Mouse (Mus musculus) kidney, embryonic 15.5 days (tissue): ENCODE results near the gene Loxl3. TPM values are rescaled to one million over a fixed set of nuclear protein-coding genes. Genes with fewer than 3 reads are reported as not detected.

Experiments
- ATAC-seq: fragments of 200-750 bp; cut with Nextera tagmentation; replicated peaks from 2 replicates; pipeline ENCODE4 v1.8.0; 2017; ENCODE audit warnings: moderate TSS enrichment; ENCODE audit not compliant: low FRiP score
- H3K27ac ChIP-seq: fragments of 300-500 bp; sonication (generic); 2 replicates; pipeline ENCODE4 v1.5.1; 2015; ENCODE audit warnings: mild to moderate bottlenecking, inconsistent platforms
- H3K27me3 ChIP-seq: fragments of 300-500 bp; sonication (generic); 2 replicates; pipeline ENCODE4 v1.6.1; 2015; ENCODE audit warnings: inconsistent platforms
- H3K36me3 ChIP-seq: fragments of 300-500 bp; sonication (generic); 2 replicates; pipeline ENCODE4 v1.6.1; 2015; ENCODE audit warnings: inconsistent platforms
- H3K4me1 ChIP-seq: fragments of 300-500 bp; sonication (generic); 2 replicates; pipeline ENCODE4 v1.6.1; 2015; ENCODE audit warnings: inconsistent platforms
- H3K4me2 ChIP-seq: fragments of 300-500 bp; sonication (generic); 2 replicates; pipeline ENCODE4 v1.6.1; 2015; ENCODE audit warnings: moderate library complexity, mild to moderate bottlenecking, inconsistent platforms
- H3K4me3 ChIP-seq: fragments of 300-500 bp; sonication (generic); replicated peaks from 2 replicates; pipeline ENCODE4 v1.5.1; 2015; ENCODE audit warnings: mild to moderate bottlenecking, inconsistent platforms
- H3K9ac ChIP-seq: fragments of 300-500 bp; sonication (generic); 2 replicates; pipeline ENCODE4 v1.6.1; 2015; ENCODE audit warnings: mild to moderate bottlenecking, inconsistent platforms
- H3K9me3 ChIP-seq: fragments of 300-500 bp; sonication (generic); replicated peaks from 2 replicates; pipeline ENCODE4 v1.6.1; 2016; ENCODE audit warnings: inconsistent platforms
- WGBS: fragments of 180-500 bp; shearing (Covaris S2); methylation state at CpG from one replicate; pipeline ENCODE4 v1.1.7; 2015; ENCODE audit warnings: mixed read lengths; 5-methylcytosine and 5-hydroxymethylcytosine counted together
- microRNA counts: library from miRNA; unstranded; fragments of <30 nt; microRNA quantifications from one replicate; lab custom pipeline; 2016
- microRNA-seq: library from miRNA; unstranded; fragments of <30 nt; microRNA quantifications from one replicate; pipeline ENCODE4, GENCODE M21; 2016
- polyA plus RNA-seq: library from polyadenylated mRNA; unstranded; fragments of >200 nt; fragmentation: Nextera tagmentation; extraction: Ambion mirVana; gene quantifications from 2 replicates; pipeline ENCODE4 v1.2.1, GENCODE M21; 2015

The Loxl3 gene
- polyA plus RNA-seq, 1 experiment from 2014 or later, result 21.6 TPM

GRCm38 (mm10) chr6:83101316-83101687 is 67.3 kb downstream of the Loxl3 start, which contains the start of the genes Ccdc142 and Gm42688:
Gene Ccdc142, plus strand, starts transcription at chr6:83101601.
Gene Gm42688, plus strand, starts transcription at chr6:83101617.
- peaks cover 9% of the 10 kb centered on the region for H3K36me3 ChIP-seq
- H3K27me3 ChIP-seq, result no peaks in the 10 kb centered on the region
- peak within 1 kb of the TSS; percentile 89 for H3K27ac ChIP-seq
- ATAC-seq, result peak; percentile 84
- H3K9me3 ChIP-seq, result no peaks in the 10 kb centered on the region
- under 1% methylated on average over 25 of the region's 25 CpGs for WGBS
- peak within 1 kb of the TSS; percentile 79 for H3K9ac ChIP-seq
- peak within 1 kb of the TSS; percentile 80 for H3K4me3 ChIP-seq
- peaks cover 27% of the 10 kb centered on the region for H3K4me1 ChIP-seq
- peak within 1 kb of the TSS; percentile 97 for H3K4me2 ChIP-seq

DNA sequence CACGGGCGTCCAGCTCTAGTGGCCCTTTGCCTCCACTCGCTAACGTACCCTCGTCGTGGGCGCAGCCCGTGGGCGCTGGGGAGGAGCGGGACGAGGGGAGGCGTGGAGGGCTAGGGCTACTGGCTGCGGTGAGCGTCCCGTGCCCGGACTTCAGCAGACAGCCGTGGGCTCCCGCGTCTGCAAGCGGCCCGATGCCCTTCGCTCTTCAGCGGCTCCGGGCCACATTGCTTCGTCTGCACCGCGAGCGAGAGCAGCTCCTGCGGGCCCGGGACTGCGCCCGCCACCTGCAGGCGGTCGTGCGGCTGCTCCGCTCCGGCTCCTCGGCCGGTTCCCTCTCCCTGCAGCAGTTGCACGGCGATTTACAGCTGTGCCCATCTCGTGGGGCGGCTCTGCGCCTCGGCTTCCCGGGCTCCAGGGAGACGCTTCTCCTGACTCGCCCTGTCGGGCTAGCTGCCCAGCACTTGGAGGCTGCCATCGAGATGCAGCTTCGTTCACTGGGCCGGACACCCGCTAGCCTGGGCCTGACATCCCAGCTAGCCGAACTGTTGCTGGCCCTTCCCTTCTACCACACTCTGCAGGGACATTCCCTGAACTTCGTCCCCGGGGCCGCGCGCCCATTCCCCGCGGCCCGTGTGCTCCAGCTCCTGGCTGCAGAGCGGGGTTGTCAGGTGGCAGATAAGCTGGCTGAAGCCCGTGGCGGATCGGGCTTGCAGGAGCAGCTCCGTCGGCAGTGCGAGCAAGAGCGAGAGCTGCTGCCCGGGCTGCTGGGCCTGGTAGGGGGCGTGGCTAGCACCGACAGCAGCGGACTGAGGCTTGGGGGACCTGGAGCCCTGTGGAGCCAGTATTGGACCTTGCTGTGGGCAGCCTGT is 67.9 kb downstream of the Loxl3 start:
- Histone ChIP-seq H3K4me2 (peak overlapping the region; percentile 97), H3K4me1 (peaks cover 27% of the 10 kb centered on the region), H3K27me3 (no peaks in the 10 kb centered on the region), H3K4me3 (peak overlapping the region; percentile 80), H3K9me3 (no peaks in the 10 kb centered on the region), H3K9ac (peak overlapping the region; percentile 79), H3K36me3 (peaks cover 15% of the 10 kb centered on the region), H3K27ac (peak overlapping the region; percentile 89)
- under 1% methylated on average over 73 of the region's 74 CpGs for WGBS
- peak; percentile 89 for ATAC-seq

MicroRNAs within 50 kb of the gene (microRNA counts, 519-probe panel; counts per million panel counts)
- microRNA mmu-miR-3470a+mmu-miR-3470b (lab: Ali Mortazavi, UCI), result 2,163 counts per million, percentile 22 among the panel's probes with 10 or more counts

Small RNA genes within 50 kb of the gene (microRNA-seq; reads per million reads assigned to microRNA genes)
- not detected for gene Mir3470a
- gene Mir7040, result not detected

Other genes starting within 250 kb of the Loxl3 start
- 1.3 and 2.1 TPM in 2 replicates for gene Sema4f, start 94.4 kb upstream of the Loxl3 start, polyA plus RNA-seq
- gene M1ap, start 87.3 kb upstream of the Loxl3 start, polyA plus RNA-seq, result 0.24 and 0.43 TPM in 2 replicates
- 13.7 and 14.7 TPM in 2 replicates for gene Dok1, start 702 bp upstream of the Loxl3 start, polyA plus RNA-seq
- 196 and 221 TPM in 2 replicates for gene Aup1, start 20.3 kb downstream of the Loxl3 start, polyA plus RNA-seq
- 83.9 and 87.5 TPM in 2 replicates for gene Htra2, start 21.1 kb downstream of the Loxl3 start, polyA plus RNA-seq
- gene Dqx1, start 23.7 kb downstream of the Loxl3 start, polyA plus RNA-seq, result 3.1 and 4.0 TPM in 2 replicates
- 0.69 and 3.6 TPM in 2 replicates for gene Tlx2, start 36.1 kb downstream of the Loxl3 start, polyA plus RNA-seq
- 36.5 and 37.8 TPM in 2 replicates for gene Pcgf1, start 43.7 kb downstream of the Loxl3 start, polyA plus RNA-seq
- gene Lbx2, start 52.2 kb downstream of the Loxl3 start, polyA plus RNA-seq, result 7.5 and 9.6 TPM in 2 replicates
- 2.7 and 3.3 TPM in 2 replicates for gene Ccdc142, start 67.4 kb downstream of the Loxl3 start, polyA plus RNA-seq
- gene Gm42688, start 67.4 kb downstream of the Loxl3 start, polyA plus RNA-seq, result 2.9 and 3.0 TPM in 2 replicates
- 134 and 147 TPM in 2 replicates for gene Mrpl53, start 74.9 kb downstream of the Loxl3 start, polyA plus RNA-seq
- 56.3 and 58.9 TPM in 2 replicates for gene Mogs, start 81.3 kb downstream of the Loxl3 start, polyA plus RNA-seq
- gene Wbp1, start 87.4 kb downstream of the Loxl3 start, polyA plus RNA-seq, result 132 and 144 TPM in 2 replicates
- gene Ino80b, start 91.3 kb downstream of the Loxl3 start, polyA plus RNA-seq, result 15.9 and 17.1 TPM in 2 replicates
- gene Rtkn, start 101.3 kb downstream of the Loxl3 start, polyA plus RNA-seq, result 31.5 and 33.7 TPM in 2 replicates
- gene Wdr54, start 122.2 kb downstream of the Loxl3 start, polyA plus RNA-seq, result 6.6 and 8.3 TPM in 2 replicates
- 1.6 and 2.4 TPM in 2 replicates for gene 1700003E16Rik, start 122.2 kb downstream of the Loxl3 start, polyA plus RNA-seq
- 89.2 and 93.9 TPM in 2 replicates for gene Dctn1, start 131.7 kb downstream of the Loxl3 start, polyA plus RNA-seq
- 0.44 and 0.59 TPM in 2 replicates for gene Slc4a5, start 185.7 kb downstream of the Loxl3 start, polyA plus RNA-seq